Mouse (Mus musculus) spleen, embryonic (tissue): ENCODE results near the gene Nkd1.

Source experiments
- CTCF ChIA-PET: fragments of 350-600 bp; sonication (Branson Sonifier 250); formaldehyde crosslinking; loops from one replicate; lab custom pipeline; 2022; lab: Charles Lee

Nkd1 gene

GRCm38 (mm10) chr8:88520985-88521527 lies at the start of gene Nkd1:
Gene Nkd1, plus strand, starts transcription at chr8:88521354.
- CTCF ChIA-PET, result interaction anchor here (0.7 to 0.8 kb wide), 2 partner anchors 94 to 422 kb away, joined by 3 to 5 read pairs; no protein-coding TSS in a partner anchor

- CTCF ChIA-PET, result no interaction called here
These were observed 39.9 kb upstream of the Nkd1 start for GRCm38 (mm10) chr8:88481290-88481689.

GRCm38 (mm10) chr8:88488391-88488829 lies 32.7 kb upstream of the Nkd1 start:
- CTCF ChIA-PET, result interaction anchor here (0.6 kb wide), 1 partner anchor 134 kb away, joined by 3 read pairs; no protein-coding TSS in a partner anchor

- CTCF ChIA-PET, result no interaction called here
These were observed 27.1 kb upstream of the Nkd1 start for GRCm38 (mm10) chr8:88494076-88494475.

GRCm38 (mm10) chr8:88495071-88495805 lies 25.9 kb upstream of the Nkd1 start:
- CTCF ChIA-PET, result no interaction called here

GRCm38 (mm10) chr8:88502143-88502542 lies 19.0 kb upstream of the Nkd1 start:
- CTCF ChIA-PET, result no interaction called here

- CTCF ChIA-PET, result no interaction called here
These were observed 14.2 kb upstream of the Nkd1 start for GRCm38 (mm10) chr8:88506981-88507380.

GRCm38 (mm10) chr8:88511061-88511460 lies 10.1 kb upstream of the Nkd1 start:
- CTCF ChIA-PET, result no interaction called here

GRCm38 (mm10) chr8:88512094-88512794 lies 8.9 kb upstream of the Nkd1 start:
- CTCF ChIA-PET, result no interaction called here

- CTCF ChIA-PET, result no interaction called here
These were observed 3.1 kb upstream of the Nkd1 start for GRCm38 (mm10) chr8:88518047-88518446.

GRCm38 (mm10) chr8:88520381-88520780 lies 773 bp upstream of the Nkd1 start:
- CTCF ChIA-PET, result interaction anchor here (0.7 kb wide), 2 partner anchors 421 to 534 kb away, joined by 5 to 6 read pairs; no protein-coding TSS in a partner anchor

- CTCF ChIA-PET, result interaction anchor here (0.8 kb wide), 1 partner anchor 93 kb away, joined by 3 read pairs; no protein-coding TSS in a partner anchor
These were observed 624 bp downstream of the Nkd1 start for GRCm38 (mm10) chr8:88521541-88522414.

GRCm38 (mm10) chr8:88522433-88523030 lies 1.4 kb downstream of the Nkd1 start:
- CTCF ChIA-PET, result no interaction called here

- CTCF ChIA-PET, result no interaction called here
These were observed 2.5 kb downstream of the Nkd1 start for GRCm38 (mm10) chr8:88523621-88524020.

GRCm38 (mm10) chr8:88524132-88524531 lies 3.0 kb downstream of the Nkd1 start:
- CTCF ChIA-PET, result no interaction called here

- CTCF ChIA-PET, result no interaction called here
These were observed 3.7 kb downstream of the Nkd1 start for GRCm38 (mm10) chr8:88524851-88525250.

GRCm38 (mm10) chr8:88526296-88526695 lies 5.1 kb downstream of the Nkd1 start:
- CTCF ChIA-PET, result no interaction called here

GRCm38 (mm10) chr8:88528186-88528585 lies 7.0 kb downstream of the Nkd1 start:
- CTCF ChIA-PET, result no interaction called here

- CTCF ChIA-PET, result no interaction called here
These were observed 8.6 kb downstream of the Nkd1 start for GRCm38 (mm10) chr8:88529798-88530197.

GRCm38 (mm10) chr8:88537081-88537480 lies 15.9 kb downstream of the Nkd1 start:
- CTCF ChIA-PET, result no interaction called here
